Mouse (Mus musculus): ENCODE measurements around the gene Ceacam20. TPM values are rescaled to one million over a fixed set of nuclear protein-coding genes. Genes with fewer than 3 reads are reported as not detected.
"Not testable (repeated sequence)": the region's sequence is repeated elsewhere in the genome, so short reads cannot be mapped to it uniquely, and the experiment has no call there.

The Ceacam20 gene
- not detected for total RNA-seq (2021)
- long read RNA-seq, experiment 1 = 0 reads
- long read RNA-seq, experiment 2 = 0 reads

DNA sequence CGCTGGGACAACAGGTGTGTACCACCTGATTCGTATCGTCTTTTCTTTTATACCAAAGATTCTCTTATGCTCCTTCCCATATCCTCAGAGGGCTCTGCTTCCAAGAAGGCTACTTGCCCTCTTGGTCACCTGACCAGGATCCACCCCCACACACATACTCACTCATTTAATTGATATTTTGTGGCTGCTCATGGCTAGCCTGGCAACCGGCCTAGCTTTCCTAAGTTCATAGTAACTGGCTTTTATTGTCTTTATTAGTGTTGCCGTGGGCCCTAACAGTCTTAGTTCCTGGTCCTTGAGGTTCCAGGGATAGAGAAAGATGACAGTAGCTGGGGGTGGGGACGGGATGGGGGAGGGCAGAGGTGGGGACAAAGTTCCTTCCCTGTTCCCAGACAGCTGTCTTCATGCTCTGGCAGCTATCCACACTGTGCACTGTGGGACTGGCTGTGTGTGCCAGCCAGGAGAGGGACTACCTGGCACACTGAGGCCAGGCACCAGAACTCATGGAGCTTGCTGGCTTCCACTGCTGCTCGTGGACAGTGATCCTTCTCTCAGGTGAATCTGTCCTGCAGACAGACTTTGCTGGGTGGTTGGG lies at the start of gene Ceacam20:
Gene Ceacam20, plus strand, starts transcription at position 428 of the 595 bp plus-strand sequence.
- intact Hi-C loops (cut with DNase I; ENCODE audit: low total_unique reads) = no loop called here
- no peak for DNase-seq

DNA sequence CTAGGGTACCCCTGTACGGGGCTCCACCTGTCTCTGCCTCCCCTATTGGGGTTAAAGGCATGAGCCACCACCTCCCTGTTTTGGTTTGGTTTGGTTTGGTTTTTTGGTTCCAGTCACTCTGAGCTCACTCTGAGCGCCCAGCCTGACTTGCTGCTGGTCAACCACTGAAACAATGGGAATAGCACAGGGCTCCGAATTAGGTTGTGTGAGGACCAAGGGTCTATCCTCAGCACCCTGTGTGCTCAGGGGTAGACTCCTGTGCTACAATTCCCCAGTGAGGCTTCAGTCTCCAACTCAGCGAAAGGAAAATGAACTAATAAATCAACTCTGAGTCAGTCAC lies 45.1 kb upstream of the Ceacam20 start:
- DNase-seq = no peak
- intact Hi-C loops (cut with DNase I; ENCODE audit: low total_unique reads) = no loop called here

DNA sequence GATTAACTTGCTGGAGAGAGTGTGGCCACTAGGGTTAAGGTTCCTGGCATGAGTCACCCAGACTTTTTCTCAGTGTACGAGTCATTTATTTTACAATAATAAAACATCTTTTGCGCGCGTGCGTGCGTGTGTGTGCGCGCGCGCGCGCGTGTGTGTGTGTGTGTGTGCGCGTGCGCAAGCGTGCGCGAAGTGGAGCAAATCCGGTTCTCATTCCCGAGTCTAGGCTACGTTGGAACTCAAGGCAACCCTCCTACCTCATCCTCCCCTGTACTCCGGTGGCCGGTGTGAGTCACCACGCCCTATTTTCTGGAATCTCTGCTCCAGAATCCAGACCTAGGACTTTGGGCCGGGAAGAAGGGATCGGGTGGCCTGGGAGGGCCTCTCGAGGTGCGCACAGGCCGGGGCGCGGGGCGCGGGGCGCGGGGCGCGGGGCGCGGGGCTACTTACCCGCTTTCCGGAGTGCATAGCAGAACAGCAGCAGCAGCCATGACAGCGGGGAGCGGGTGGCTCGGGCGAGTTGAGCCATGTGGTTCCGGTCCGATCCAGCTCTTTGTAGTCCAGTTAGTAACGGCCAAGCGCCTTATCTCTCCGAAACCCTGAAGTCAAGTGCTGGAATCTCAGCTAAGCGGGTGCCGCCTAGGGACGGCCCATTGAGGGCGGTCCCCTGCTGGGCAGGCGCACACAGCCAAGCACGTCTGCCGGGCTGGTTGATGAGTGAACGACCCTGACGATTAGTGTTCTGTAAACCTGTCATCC lies 44.5 kb upstream of the Ceacam20 start, which contains the start of gene Pvr:
Gene Pvr, minus strand, starts transcription at position 655 of the 756 bp plus-strand sequence.
- intact Hi-C loops (cut with DNase I; ENCODE audit: low total_unique reads) = no loop called here
- DNase-seq = peak; percentile 71

DNA sequence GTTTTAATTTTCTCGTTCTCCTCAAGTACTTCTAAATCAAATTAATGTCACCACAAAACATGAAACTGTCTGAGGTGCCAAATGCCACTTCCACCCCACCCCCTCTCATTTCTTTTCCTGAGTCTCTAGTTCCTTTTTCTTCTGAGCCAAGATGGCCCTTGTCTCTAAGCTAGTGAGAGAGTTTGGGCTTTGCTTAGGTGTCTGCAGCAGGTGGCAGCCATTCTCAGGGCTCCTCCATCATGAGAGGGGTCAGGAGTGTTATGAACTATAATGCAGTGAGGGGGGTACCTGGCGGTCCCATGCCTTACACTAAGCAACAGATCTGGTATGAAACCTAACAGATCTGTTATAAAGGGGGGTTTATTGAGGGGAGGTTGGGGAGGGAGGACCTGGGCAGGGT lies 41.9 kb upstream of the Ceacam20 start:
- intact Hi-C loops (cut with DNase I; ENCODE audit: low total_unique reads) = no loop called here
- no peak for DNase-seq

DNA sequence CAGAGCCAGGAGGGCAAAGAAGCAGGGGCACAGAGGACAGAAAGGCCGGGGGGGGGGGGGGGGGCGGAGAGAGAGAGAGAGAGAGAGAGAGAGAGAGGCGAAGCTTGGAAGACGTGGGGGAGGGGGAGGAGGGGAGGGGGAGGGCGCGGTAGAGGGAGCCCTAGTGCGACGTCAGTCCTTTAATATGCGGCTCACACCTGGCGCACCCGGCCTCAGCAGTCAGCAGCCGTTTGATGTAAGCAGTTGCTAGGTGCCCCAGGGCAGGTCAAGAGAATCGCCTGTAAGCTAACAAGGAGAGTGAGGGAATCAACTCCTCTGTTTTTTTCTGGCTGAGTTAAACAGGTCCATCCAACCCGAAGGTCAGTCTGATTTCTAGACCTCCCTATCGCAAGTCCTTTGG lies 41.4 kb upstream of the Ceacam20 start:
- no peak for DNase-seq
- intact Hi-C loops (cut with DNase I; ENCODE audit: low total_unique reads) = no loop called here

DNA sequence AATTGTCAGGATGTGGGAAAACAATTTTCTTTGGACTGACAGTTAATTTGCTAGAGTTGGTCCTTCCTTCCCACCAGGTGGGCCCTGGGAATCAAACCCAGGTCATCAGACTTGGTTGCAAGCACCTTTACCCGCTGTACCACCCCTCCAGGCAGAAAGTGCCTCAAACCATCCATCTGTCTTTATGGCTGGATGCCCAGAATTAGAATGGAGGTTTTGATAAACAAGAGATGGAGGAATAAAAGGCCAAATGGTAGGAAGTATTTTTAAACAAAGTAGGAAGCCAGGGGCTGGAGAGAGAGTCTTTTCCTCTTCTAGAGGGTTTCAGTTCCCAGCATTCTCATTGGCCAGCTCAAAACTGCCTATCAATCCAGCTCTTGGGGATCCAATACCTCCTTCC lies 39.8 kb upstream of the Ceacam20 start:
- intact Hi-C loops (cut with DNase I; ENCODE audit: low total_unique reads) = no loop called here
- no peak for DNase-seq

DNA sequence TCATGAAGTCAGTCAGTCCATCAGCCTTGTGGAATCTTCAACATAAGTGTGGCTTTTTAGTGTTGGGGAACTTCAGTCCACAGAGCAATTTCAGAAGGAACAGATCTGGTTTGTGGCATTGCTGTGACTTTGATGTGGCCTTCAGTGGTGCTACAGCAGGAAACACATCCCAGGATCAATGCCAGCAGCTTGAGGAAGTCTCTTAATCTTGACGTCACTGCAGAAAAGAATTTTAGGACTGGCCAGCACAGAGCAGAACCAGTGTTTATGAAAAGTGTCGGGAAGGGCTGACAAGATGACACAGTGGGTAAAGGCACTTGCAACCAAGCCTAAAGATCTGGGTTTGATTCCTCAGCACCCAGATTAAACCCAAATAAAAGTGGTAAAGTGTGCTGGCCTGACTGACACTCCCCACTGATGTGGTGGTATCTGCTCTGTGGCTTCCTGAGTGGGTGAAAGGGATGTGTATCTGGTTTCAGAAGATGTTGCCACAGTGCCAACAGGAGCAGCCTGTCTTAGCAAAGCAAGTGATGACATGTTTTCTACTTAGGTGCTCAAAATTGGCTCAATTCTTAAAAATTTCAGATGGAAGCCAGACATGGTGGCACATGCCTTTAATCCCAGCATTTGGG lies 38.2 kb upstream of the Ceacam20 start:
- no peak for DNase-seq
- intact Hi-C loops (cut with DNase I; ENCODE audit: low total_unique reads) = no loop called here

DNA sequence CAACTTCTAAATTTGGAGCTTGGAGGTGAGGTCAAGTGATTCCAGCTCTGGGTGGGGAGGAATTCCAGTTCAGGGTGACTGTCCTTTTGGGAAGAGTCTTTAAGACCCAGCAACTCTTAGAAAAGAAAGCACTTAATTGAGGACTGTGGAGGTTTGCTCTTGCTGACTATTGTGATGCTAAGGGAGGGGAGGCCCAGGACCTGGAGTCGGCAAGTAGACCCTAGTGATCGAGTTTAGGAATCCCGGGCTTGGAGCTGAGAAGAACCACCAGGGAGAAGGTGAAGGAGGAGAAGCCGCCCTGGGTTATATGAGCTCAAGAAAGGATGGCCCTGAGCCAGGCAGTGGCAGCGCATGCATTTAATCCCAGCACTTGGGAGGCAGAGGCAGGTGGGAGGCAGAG lies 36.7 kb upstream of the Ceacam20 start:
- intact Hi-C loops (cut with DNase I; ENCODE audit: low total_unique reads) = no loop called here
- DNase-seq = no peak

DNA sequence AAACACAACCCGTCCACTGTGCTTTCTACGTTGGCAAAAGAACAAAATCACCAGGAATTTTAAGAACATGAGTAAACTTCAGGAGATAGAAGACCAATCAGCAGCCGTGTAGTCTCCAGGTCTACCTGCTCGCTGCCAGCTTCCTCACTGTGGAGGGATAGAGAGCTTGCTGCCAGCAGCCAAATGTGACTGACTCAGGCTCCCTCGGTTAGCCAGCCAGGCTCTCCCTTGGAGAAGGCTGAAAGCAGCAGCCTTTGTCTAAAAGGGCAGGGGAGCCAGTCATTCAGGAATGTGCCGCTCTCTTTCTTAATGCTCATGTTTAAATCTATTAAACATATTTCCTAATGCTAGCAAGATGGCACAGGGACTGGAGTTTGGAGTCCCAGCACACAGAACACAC lies 34.7 kb upstream of the Ceacam20 start:
- intact Hi-C loops (cut with DNase I; ENCODE audit: low total_unique reads) = not testable (repeated sequence)

DNA sequence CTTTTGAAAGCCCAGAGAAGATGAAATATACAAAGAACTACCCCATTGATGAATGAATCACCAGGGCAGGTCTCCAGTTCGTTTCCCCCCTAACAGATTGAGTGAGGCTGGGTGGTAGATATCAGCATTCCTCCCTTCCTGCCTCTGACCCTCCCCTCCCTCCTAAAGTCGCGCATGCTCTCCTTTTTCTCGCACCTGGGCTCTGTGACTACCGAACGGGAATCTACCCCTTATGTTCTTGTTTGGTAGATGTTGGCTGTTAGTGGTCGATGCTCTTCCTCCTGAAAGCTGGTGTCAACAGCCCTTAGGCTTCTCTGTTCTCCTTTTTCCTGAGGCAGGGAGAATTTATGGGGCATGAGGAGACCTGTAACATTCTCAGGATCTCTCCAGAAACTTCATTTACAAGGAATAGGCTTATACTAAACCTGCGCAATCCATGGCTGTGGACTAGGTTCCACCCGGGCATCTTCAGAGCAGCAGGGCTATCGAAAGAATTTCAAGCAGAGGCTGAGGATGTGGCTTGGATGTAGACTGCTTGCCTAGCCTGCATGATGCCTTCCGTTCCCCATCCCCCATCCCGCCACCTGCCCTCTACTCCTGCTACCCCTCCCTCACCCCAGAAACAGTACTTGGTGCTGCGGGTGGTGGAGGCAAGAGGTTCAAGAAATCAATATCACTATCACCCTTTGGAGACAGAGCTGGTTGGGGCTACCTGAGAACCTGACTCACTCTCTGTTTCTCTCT lies 32.9 kb upstream of the Ceacam20 start:
- DNase-seq = no peak
- intact Hi-C loops (cut with DNase I; ENCODE audit: low total_unique reads) = no loop called here

More for the DNA sequence above, 34.7 kb upstream of the Ceacam20 start:
- not testable (repeated sequence) for DNase-seq

DNA sequence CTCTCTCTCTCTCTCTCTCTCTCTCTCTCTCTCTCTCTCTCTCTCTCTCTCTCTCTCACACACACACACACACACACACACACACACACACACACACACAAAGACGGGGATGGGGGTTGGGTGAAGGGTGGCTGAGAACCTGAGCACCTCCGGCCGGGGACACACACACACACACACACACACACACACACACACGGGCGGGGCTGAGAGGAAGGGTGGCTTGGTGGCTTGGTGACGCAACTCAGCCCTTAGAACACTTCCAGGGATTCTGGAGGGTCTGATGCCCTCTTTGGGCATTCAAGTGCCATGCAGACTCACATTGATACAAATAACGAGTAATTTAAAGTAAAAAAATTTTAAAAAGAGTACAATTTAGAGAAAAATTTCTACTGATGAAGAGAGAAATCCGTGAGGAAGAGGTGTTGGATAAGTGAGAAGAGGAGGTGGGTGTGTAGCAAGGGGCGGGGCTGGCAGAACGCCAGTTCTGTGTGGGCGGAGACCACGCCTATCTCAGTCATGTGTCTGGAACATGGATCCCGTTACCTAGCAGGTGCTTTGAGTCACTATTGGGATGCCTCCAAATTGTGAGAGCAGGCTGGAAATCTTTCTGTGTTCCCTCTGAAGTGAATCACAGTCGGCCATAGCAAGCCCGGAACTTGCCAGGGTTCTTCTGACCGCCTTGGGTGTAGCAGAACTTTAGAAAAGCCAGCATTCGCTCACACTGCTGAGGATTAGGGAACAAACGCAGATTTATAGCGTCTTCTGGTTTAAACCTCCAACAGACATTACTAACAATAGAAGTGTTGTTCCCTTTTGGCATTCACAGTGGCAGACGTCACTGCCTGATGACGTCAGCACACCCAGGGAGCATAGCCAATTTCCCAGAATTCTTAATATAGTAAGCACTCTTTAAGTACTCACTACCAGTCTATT lies 32.1 kb upstream of the Ceacam20 start:
- intact Hi-C loops (cut with DNase I; ENCODE audit: low total_unique reads) = no loop called here
- peak; percentile 67 for DNase-seq

DNA sequence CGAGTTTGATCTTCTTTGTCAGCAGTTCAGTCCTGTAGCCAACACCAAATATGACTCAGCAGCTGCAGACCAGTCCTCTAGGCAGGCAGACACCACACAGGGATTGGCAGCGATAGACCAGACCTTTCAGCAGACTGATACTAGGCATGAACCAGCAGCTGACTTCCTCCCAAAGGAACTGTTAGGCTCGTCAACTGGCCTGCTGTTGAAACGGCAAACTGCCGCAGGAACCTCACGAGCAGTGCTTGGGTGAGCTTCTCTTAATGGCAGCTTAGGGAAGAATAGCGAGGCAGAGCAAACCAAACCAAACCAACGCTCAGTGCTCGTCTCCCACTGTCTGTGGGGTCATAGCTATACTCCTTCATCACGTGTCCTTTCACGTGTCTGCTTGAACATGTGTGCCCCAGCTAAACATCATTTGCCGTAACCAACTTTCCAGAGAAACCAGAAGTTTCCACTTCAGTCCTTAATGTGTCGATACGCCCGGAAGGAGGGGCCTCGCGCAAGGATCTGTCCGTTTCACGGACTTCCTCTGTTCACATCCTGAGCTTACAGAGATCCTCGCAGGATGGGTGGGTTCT lies 30.0 kb upstream of the Ceacam20 start:
- intact Hi-C loops (cut with DNase I; ENCODE audit: low total_unique reads) = no loop called here
- DNase-seq = no peak

DNA sequence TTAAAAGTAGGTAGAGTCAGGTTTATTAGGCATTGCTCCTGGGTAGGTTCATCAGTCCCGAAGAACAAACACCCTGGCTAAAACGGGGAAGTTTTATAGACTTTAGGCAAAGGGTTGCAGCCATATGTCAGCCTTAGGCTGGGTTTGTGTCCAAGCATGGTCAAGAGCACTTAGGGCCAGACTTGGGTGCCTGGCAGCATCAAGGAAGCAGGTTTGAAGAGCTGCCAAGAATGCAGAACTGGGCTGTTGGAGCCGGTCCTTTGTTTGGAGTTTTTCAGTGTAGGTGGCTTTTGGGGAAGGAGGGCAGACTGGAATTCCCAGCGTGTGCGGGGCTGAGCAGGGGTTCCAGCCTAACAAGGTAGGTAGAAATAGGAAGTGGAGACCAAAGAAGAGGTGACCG lies 29.3 kb upstream of the Ceacam20 start:
- DNase-seq = no peak
- intact Hi-C loops (cut with DNase I; ENCODE audit: low total_unique reads) = no loop called here

DNA sequence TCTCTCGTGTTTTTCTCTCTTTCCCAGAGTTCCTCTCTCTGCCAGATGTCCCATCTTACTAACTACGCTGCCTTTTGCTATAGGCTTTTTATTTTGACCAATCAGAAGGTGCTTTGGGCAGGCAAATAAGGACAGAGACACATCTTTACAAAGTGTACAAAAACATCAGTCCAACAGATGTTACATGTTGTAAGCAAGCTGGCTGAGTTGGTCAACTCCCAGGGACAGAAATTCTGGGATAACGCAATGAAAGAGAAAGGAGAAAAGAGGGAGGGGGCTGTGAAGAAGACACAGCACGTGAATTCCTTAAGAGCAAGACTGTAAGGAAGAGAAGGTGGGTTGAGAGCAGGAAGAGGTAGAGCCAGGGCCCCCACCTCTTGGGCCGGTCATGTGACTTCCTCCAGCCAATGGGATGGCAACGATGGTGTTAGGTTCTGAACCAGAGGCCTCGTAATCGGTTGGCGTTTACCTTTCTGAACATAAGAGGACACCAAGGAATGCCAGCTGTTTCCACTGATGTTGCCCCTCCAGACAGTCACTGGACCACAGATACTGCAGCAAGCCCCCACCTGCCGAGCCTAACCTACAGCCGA lies 27.9 kb upstream of the Ceacam20 start:
- intact Hi-C loops (cut with DNase I; ENCODE audit: low total_unique reads) = no loop called here
- DNase-seq = no peak

DNA sequence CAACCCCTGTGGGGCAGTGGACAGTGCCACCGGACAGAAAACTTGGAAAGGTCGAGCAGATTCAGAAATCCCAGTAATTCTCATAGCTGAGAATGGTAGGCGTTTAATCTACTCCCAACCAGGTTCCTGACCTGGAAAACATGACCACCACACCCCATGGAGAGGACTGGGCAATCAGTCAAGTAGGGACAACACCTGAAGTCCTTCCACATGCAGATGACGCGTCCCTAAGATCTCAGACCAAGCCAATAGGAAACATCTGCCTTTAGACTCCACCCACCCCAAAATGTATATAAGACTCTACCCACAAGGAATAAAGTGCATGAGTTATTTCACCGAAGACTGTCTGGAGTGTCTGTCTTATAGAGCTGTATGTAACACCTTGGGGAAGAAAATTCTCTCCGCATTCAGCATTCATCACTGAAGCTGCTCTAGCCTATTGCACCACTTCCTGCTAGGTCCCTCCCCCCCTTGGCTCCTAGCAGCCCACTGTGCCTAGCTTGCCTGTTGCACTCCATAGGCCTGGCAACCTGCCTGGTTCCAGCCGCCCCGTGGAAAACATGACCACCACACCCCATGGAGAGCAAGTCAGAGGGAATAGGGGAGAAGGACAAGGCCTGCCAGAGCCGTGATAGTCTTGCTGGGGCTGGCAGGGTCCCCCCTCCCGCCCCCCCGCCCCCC lies 25.5 kb upstream of the Ceacam20 start:
- intact Hi-C loops (cut with DNase I; ENCODE audit: low total_unique reads) = no loop called here
- peak; percentile 86 for DNase-seq

DNA sequence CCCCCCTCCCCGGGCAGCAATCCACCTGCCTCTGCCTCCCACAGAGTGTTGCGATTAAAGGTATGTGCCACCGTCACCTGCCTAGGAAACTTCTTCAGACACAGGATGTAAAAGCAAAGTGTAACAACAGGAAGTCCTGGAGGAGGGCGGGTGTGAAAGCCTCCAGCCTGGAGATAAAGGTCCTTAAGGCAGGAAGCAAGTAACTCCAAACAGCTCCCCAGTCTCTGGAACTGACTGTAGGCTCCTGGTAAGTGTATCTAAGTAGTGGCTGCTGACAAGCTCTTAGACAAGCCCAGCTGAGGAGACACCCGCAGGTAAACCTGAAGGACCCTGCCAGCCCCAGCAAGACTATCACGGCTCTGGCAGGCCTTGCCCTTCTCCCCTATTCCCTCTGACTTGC lies 25.0 kb upstream of the Ceacam20 start:
- DNase-seq = no peak
- intact Hi-C loops (cut with DNase I; ENCODE audit: low total_unique reads) = no loop called here

DNA sequence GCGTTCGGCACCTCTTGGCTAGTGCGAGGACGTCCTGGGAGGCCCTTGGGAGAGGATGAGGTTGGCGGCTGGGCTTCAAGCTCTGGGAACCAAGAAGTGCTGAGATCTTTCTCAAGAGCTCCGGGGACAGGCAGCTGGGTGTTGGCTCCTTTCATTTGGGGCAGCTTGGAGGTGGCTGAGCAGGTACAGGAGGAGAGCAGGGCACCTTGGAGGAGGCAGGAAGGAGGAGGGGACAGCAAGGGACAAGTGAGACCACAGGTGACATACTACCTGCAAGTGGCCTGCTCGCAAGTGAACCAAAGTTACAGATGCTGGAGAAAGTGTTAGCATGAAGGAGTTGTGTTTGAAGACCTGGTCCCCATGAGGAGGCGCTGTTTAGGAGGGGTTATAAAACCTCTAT lies 20.5 kb upstream of the Ceacam20 start:
- intact Hi-C loops (cut with DNase I; ENCODE audit: low total_unique reads) = no loop called here
- DNase-seq = no peak

DNA sequence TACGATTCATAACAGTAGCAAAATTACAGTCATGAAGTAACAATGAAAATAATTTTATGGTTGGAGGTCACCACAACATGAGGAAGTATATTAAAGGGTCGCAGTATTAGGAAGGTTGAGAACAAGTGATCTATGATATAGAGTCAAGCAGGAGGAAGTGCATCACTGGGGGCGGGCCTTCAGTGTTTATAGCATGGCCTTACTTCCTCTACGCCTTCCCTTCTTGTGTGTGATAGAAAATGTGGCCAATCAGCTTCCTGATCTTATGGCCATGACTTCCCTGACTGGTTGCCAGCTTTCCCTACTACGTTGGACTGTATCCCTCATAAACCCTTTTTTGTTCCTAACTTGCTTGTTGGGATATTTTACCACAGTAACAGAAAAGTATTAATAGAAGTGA lies 20.0 kb upstream of the Ceacam20 start:
- intact Hi-C loops (cut with DNase I; ENCODE audit: low total_unique reads) = no loop called here
- DNase-seq = no peak
